Mouse (Mus musculus): ENCODE data around the gene Olfr807. TPM values are rescaled to one million over a fixed set of nuclear protein-coding genes. Genes with fewer than 3 reads are reported as not detected.

The Olfr807 gene
- not detected for polyA plus RNA-seq (2017; shearing (Covaris generic))

GRCm38 (mm10) chr10:129757693-129758092, at the start of gene Olfr807:
TSS of gene Olfr807 (minus strand) at chr10:129757793.

DNA sequence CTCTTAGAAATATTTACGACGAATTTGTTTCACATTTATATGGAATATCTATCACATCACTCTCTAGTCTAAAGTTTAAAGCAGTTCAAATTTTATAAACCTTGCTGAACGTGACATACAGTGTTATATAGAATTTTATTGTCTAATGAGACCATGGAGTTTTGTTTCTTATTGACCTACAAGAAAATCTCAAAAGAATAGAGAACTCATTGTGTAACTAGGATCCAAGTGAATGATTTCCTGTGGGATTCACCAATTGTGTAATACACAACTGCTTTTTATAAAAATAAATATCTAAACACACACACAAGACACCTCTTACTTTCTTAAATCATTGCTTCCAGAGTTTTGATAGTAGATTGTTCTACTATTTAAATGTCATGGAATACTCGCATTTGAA, 46.7 kb upstream of the Olfr807 start, which contains the start of gene Olfr811:
Gene Olfr811, minus strand, starts transcription at position 101 of the 400 bp plus-strand sequence.

GRCm38 (mm10) chr10:129794817-129795216, 37.2 kb upstream of the Olfr807 start, which contains the start of gene Olfr810:
TSS of gene Olfr810 (minus strand) at chr10:129794917.

DNA sequence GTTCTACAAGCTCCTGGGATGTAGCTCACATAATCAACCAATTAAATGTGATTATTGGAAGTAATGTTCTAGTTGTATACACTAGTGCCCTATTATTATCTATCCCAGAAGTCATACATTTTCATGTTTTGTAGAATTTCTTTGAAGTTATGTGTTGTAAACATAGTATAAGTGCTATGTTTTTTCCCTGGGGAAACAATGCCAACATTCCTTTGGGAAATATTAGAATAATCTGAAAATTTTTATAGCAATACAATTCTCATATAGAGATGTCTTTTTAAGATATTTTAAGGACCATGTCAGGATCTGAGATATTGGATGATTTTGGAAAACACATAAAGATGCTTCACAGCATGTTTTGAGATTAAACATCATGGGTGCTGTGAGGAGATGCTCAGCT, 16.7 kb upstream of the Olfr807 start, which contains the start of gene Olfr809:
Gene Olfr809, plus strand, starts transcription at position 301 of the 400 bp plus-strand sequence.

DNA sequence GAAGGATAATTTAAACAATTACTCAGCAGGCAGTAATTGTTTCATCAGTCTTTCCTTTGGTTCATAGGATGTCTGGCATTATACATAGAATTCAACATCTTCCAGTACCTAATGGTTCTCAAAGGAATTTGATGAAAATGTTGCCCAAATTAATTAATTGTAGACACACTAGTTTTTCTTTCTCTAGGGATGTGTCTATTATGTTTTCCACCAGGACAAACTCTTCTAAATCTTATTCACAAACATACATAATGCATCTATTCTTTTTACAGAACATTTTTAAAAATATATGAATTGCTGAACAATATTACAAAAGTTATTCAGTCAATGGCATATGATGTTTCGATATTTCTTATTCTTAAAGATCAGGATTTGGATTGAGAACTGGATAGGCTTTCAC, 7.6 kb upstream of the Olfr807 start, which contains the start of gene Olfr808:
Gene Olfr808, plus strand, starts transcription at position 301 of the 400 bp plus-strand sequence.

GRCm38 (mm10) chr10:129741821-129742220, 15.8 kb downstream of the Olfr807 start, which contains the start of gene Olfr806:
TSS of gene Olfr806 (minus strand) at chr10:129741921.

GRCm38 (mm10) chr10:129729275-129729674, 28.3 kb downstream of the Olfr807 start, which contains the start of gene Olfr805:
TSS of gene Olfr805 (minus strand) at chr10:129729375.

Other genes starting within 250 kb of the Olfr807 start
- not detected for gene Olfr791, start 236.0 kb downstream of the Olfr807 start, polyA plus RNA-seq (2017; shearing (Covaris generic))
- gene Olfr792, start 218.6 kb downstream of the Olfr807 start, polyA plus RNA-seq (2017; shearing (Covaris generic)), result not detected
- not detected for gene Olfr794, start 190.1 kb downstream of the Olfr807 start, polyA plus RNA-seq (2017; shearing (Covaris generic))
- not detected for gene Olfr796, start 145.2 kb downstream of the Olfr807 start, polyA plus RNA-seq (2017; shearing (Covaris generic))
- 0.07 TPM for gene Olfr798, start 129.9 kb downstream of the Olfr807 start, polyA plus RNA-seq (2017; shearing (Covaris generic))
- gene Olfr799, start 120.3 kb downstream of the Olfr807 start, polyA plus RNA-seq (2017; shearing (Covaris generic)), result not detected
- not detected for gene Olfr800, start 100.1 kb downstream of the Olfr807 start, polyA plus RNA-seq (2017; shearing (Covaris generic))
- gene Olfr801, start 83.9 kb downstream of the Olfr807 start, polyA plus RNA-seq (2017; shearing (Covaris generic)), result not detected
- gene Olfr802, start 69.6 kb downstream of the Olfr807 start, polyA plus RNA-seq (2017; shearing (Covaris generic)), result not detected
- not detected for gene Olfr803, start 63.5 kb downstream of the Olfr807 start, polyA plus RNA-seq (2017; shearing (Covaris generic))
- gene Olfr804, start 54.6 kb downstream of the Olfr807 start, polyA plus RNA-seq (2017; shearing (Covaris generic)), result not detected
- gene Olfr805, start 28.4 kb downstream of the Olfr807 start, polyA plus RNA-seq (2017; shearing (Covaris generic)), result not detected
- not detected for gene Olfr806, start 15.9 kb downstream of the Olfr807 start, polyA plus RNA-seq (2017; shearing (Covaris generic))
- gene Olfr808, start 7.7 kb upstream of the Olfr807 start, polyA plus RNA-seq (2017; shearing (Covaris generic)), result not detected
- not detected for gene Olfr809, start 16.8 kb upstream of the Olfr807 start, polyA plus RNA-seq (2017; shearing (Covaris generic))
- not detected for gene Olfr810, start 37.1 kb upstream of the Olfr807 start, polyA plus RNA-seq (2017; shearing (Covaris generic))
- gene Olfr811, start 46.6 kb upstream of the Olfr807 start, polyA plus RNA-seq (2017; shearing (Covaris generic)), result not detected
- not detected for gene Olfr812, start 88.3 kb upstream of the Olfr807 start, polyA plus RNA-seq (2017; shearing (Covaris generic))
- gene Olfr813, start 97.6 kb upstream of the Olfr807 start, polyA plus RNA-seq (2017; shearing (Covaris generic)), result not detected
- not detected for gene Olfr814, start 122.1 kb upstream of the Olfr807 start, polyA plus RNA-seq (2017; shearing (Covaris generic))
- not detected for gene Olfr815, start 148.1 kb upstream of the Olfr807 start, polyA plus RNA-seq (2017; shearing (Covaris generic))
- not detected for gene Olfr816, start 157.8 kb upstream of the Olfr807 start, polyA plus RNA-seq (2017; shearing (Covaris generic))
- not detected for gene Olfr818, start 191.3 kb upstream of the Olfr807 start, polyA plus RNA-seq (2017; shearing (Covaris generic))
- not detected for gene Olfr819, start 209.5 kb upstream of the Olfr807 start, polyA plus RNA-seq (2017; shearing (Covaris generic))
- gene Olfr247, start 218.3 kb upstream of the Olfr807 start, polyA plus RNA-seq (2017; shearing (Covaris generic)), result not detected
- gene Gm10310, start 227.3 kb upstream of the Olfr807 start, polyA plus RNA-seq (2017; shearing (Covaris generic)), result 0.06 TPM